Mouse (Mus musculus) forebrain, postnatal 0 days (tissue): ENCODE results near the gene 1700015F17Rik. TPM values are rescaled to one million over a fixed set of nuclear protein-coding genes. Genes with fewer than 3 reads are reported as not detected.

Experiments used
- ATAC-seq: fragments of 200-750 bp; cut with Nextera tagmentation; 2 replicates; pipeline ENCODE4 v1.8.0; 2017; ENCODE audit warnings: mild to moderate bottlenecking, moderate library complexity
- DNase-seq: peaks from one replicate; pipeline ENCODE4 v3.0.0-alpha.2; 2015
- H3K27ac ChIP-seq: fragments of 300-500 bp; sonication (generic); 2 replicates; pipeline ENCODE4 v1.5.1; 2014; ENCODE audit warnings: low read depth, mild to moderate bottlenecking, antibody characterized with exemption, low read length, moderate library complexity, mixed read lengths
- H3K27me3 ChIP-seq: fragments of 300-500 bp; sonication (generic); 2 replicates; pipeline ENCODE4 v1.6.1; 2014; ENCODE audit warnings: mild to moderate bottlenecking, low read length, mixed read lengths; ENCODE audit not compliant: insufficient read depth
- H3K36me3 ChIP-seq: fragments of 300-500 bp; sonication (generic); 2 replicates; pipeline ENCODE4 v1.6.1; 2014; ENCODE audit warnings: mild to moderate bottlenecking, moderate library complexity; ENCODE audit not compliant: insufficient read depth
- H3K4me1 ChIP-seq: fragments of 300-500 bp; sonication (generic); 2 replicates; pipeline ENCODE4 v1.6.1; 2014; ENCODE audit warnings: antibody characterized with exemption; ENCODE audit not compliant: insufficient read depth
- H3K4me2 ChIP-seq: fragments of 300-500 bp; sonication (generic); 2 replicates; pipeline ENCODE4 v1.6.1; 2014; ENCODE audit warnings: low read depth, mild to moderate bottlenecking, moderate library complexity
- H3K4me3 ChIP-seq: fragments of 300-500 bp; sonication (generic); 2 replicates; pipeline ENCODE4 v1.5.1; 2014; ENCODE audit warnings: low read depth, low read length, mixed read lengths
- H3K9ac ChIP-seq: fragments of 300-500 bp; sonication (generic); 2 replicates; pipeline ENCODE4 v1.6.1; 2014; ENCODE audit warnings: mild to moderate bottlenecking
- H3K9me3 ChIP-seq: fragments of 300-500 bp; sonication (generic); 2 replicates; pipeline ENCODE4 v1.6.1; 2016; ENCODE audit warnings: low read length
- CTCF ChIP-seq: sonication (generic); IDR thresholded peaks from 2 replicates; pipeline ENCODE4 v1.5.1; 2016; ENCODE audit warnings: antibody characterized with exemption, control low read depth, low read depth
- WGBS: fragments of 180-500 bp; shearing (Covaris S2); extraction: QIAGEN DNeasy Blood & Tissue Kit; methylation state at CpG from one replicate; pipeline ENCODE4 v1.1.7; 2014; 5-methylcytosine and 5-hydroxymethylcytosine counted together
- polyA plus RNA-seq: library from polyadenylated mRNA; unstranded; fragments of >200 nt; fragmentation: Nextera tagmentation; extraction: Ambion mirVana; gene quantifications from 2 replicates; pipeline ENCODE4 v1.2.1, GENCODE M21; 2015
- total RNA-seq: library from RNA; depleted of rRNA; stranded (reverse); fragments of >200 nt; gene quantifications from 2 replicates; pipeline ENCODE4 v1.2.3, GENCODE M21; 2014

The 1700015F17Rik gene
- total and polyA plus RNA-seq, 2 experiments from 2014 or later = 0.23 TPM; not detected in 1

DNA sequence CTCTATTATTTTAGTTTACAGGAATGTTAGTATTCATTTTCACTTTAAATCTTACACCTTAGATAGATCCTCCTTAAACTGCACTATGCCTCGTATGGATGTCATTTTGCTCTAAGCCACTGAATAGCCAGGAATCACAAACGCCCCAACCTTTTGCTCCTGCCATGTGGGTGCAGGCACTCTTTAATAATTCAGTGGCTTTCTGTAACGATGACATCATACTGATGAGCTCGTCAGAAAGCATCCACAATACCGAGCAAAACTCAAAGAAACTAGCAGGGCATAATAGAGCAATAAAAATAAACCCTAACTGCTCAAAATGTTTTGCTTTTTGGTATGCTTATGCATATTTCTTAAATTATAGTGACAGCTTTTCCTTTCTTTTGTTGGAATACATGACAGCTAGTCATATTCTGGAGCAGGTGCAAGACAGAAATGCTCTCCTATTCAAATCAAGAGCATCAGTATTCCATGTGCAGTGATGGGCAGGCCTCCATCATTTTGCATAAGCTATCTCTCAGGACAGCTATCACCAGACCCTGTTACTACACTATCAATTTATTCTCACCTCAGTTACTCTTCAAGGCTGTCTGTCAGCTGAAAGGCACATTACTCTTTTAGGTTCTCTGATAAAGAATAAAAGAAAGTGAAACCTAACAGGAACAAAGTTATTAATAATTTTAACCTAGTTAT, 47.1 kb downstream of the 1700015F17Rik start:
- Histone ChIP-seq H3K4me1 (no peaks in the 10 kb centered on the region), H3K9me3 (no peaks in the 10 kb centered on the region), H3K4me3 (no peak overlapping the region), H3K27ac (no peak overlapping the region), H3K27me3 (no peaks in the 10 kb centered on the region), H3K36me3 (no peaks in the 10 kb centered on the region), H3K4me2 (no peak overlapping the region), H3K9ac (no peak overlapping the region)
- peak; percentile 85 for ATAC-seq
- WGBS = 18% methylated on average over 5 of the region's 5 CpGs
- TF ChIP-seq CTCF = no peak
- DNase-seq = peak; percentile 27

- Histone ChIP-seq H3K36me3 (no peaks in the 10 kb centered on the region), H3K9ac (no peak overlapping the region), H3K4me2 (no peak overlapping the region), H3K27ac (no peak overlapping the region), H3K9me3 (no peaks in the 10 kb centered on the region), H3K4me1 (no peaks in the 10 kb centered on the region), H3K27me3 (no peaks in the 10 kb centered on the region), H3K4me3 (no peak overlapping the region)
- no peak for DNase-seq
- 84% methylated on average over 6 of the region's 6 CpGs for WGBS
- TF ChIP-seq CTCF = no peak
- ATAC-seq = no peak
Measured at GRCm38 (mm10) chr5:5423723-5424171, 55.2 kb downstream of the 1700015F17Rik start.

- Histone ChIP-seq H3K27ac (no peak overlapping the region), H3K27me3 (no peaks in the 10 kb centered on the region), H3K9me3 (no peaks in the 10 kb centered on the region), H3K36me3 (no peaks in the 10 kb centered on the region), H3K4me3 (no peak overlapping the region), H3K4me1 (no peaks in the 10 kb centered on the region), H3K4me2 (no peak overlapping the region), H3K9ac (no peak overlapping the region)
- no peak for TF ChIP-seq CTCF
- no peak for ATAC-seq
- no peak for DNase-seq
- WGBS = 97% methylated on average over 4 of the region's 4 CpGs
Measured at GRCm38 (mm10) chr5:5423081-5423480, 55.9 kb downstream of the 1700015F17Rik start.

GRCm38 (mm10) chr5:5421439-5421838, 57.5 kb downstream of the 1700015F17Rik start:
- WGBS = 93% methylated on average over 2 of the region's 2 CpGs
- no peaks in the 10 kb centered on the region for H3K36me3 ChIP-seq
- H3K9ac ChIP-seq = no peak overlapping the region
- DNase-seq (no peak), ATAC-seq (no peak)
- no peaks in the 10 kb centered on the region for H3K4me1 ChIP-seq
- no peak overlapping the region for H3K4me3 ChIP-seq
- H3K9me3 ChIP-seq = no peaks in the 10 kb centered on the region
- H3K4me2 ChIP-seq = no peak overlapping the region
- no peak overlapping the region for H3K27ac ChIP-seq
- no peaks in the 10 kb centered on the region for H3K27me3 ChIP-seq
- TF ChIP-seq CTCF = no peak

GRCm38 (mm10) chr5:5419992-5420455, 58.9 kb downstream of the 1700015F17Rik start, which contains the start of gene Cdk14:
Gene Cdk14, minus strand, starts transcription at chr5:5420312.
- Histone ChIP-seq H3K36me3 (no peaks in the 10 kb centered on the region), H3K4me2 (no peak within 1 kb of the TSS), H3K9ac (no peak within 1 kb of the TSS), H3K9me3 (no peaks in the 10 kb centered on the region), H3K27ac (no peak within 1 kb of the TSS), H3K27me3 (no peaks in the 10 kb centered on the region), H3K4me3 (no peak within 1 kb of the TSS), H3K4me1 (no peaks in the 10 kb centered on the region)
- WGBS = 85% methylated on average over 9 of the region's 9 CpGs
- ATAC-seq = no peak
- no peak for TF ChIP-seq CTCF
- DNase-seq = no peak

GRCm38 (mm10) chr5:5419253-5419652, 59.7 kb downstream of the 1700015F17Rik start:
- Histone ChIP-seq H3K4me3 (no peak overlapping the region), H3K27ac (no peak overlapping the region), H3K9ac (no peak overlapping the region), H3K9me3 (no peaks in the 10 kb centered on the region), H3K27me3 (no peaks in the 10 kb centered on the region), H3K4me1 (no peaks in the 10 kb centered on the region), H3K4me2 (no peak overlapping the region), H3K36me3 (no peaks in the 10 kb centered on the region)
- no peak for ATAC-seq
- no peak for TF ChIP-seq CTCF
- WGBS = 71% methylated on average over 1 of the region's 1 CpGs
- no peak for DNase-seq

DNA sequence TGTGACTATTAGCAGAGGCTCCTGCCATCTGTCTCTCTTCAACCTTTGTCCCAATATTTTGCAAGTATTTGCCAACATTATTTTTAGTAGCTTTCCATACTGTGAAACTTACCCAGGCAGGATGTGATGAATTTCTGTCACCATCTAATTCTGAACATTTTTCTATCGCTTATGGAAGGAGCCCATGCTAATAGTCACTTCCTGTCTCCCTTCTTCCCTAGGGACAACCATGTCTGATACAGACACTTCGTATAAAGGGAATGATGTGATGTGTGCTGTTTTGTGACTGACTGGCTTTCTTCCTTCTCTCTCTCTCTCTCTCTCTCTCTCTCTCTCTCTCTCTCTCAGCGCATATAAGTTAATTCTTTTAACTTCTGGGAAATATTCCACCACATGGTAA, 64.1 kb downstream of the 1700015F17Rik start:
- Histone ChIP-seq H3K27ac (no peak overlapping the region), H3K36me3 (no peaks in the 10 kb centered on the region), H3K27me3 (no peaks in the 10 kb centered on the region), H3K4me1 (no peaks in the 10 kb centered on the region), H3K9ac (no peak overlapping the region), H3K9me3 (no peaks in the 10 kb centered on the region), H3K4me2 (no peak overlapping the region), H3K4me3 (no peak overlapping the region)
- no peak for TF ChIP-seq CTCF
- WGBS = 80% methylated on average over 3 of the region's 3 CpGs
- ATAC-seq = no peak
- DNase-seq = no peak
